Mouse (Mus musculus) lung, embryonic 15.5 days (tissue): ENCODE data around the gene Eif4e2. TPM values are rescaled to one million over a fixed set of nuclear protein-coding genes. Genes with fewer than 3 reads are reported as not detected.

Experiments used
- ATAC-seq: fragments of 200-750 bp; cut with Nextera tagmentation; 2 replicates; pipeline ENCODE4 v1.8.0; 2017; ENCODE audit warnings: moderate number of reproducible peaks, borderline replicate concordance; ENCODE audit not compliant: low FRiP score, low TSS enrichment; ENCODE audit errors: extremely low read depth
- H3K27ac ChIP-seq: fragments of 300-500 bp; sonication (generic); 2 replicates; pipeline ENCODE4 v1.5.1; 2015; ENCODE audit warnings: moderate library complexity, mild to moderate bottlenecking, inconsistent platforms
- H3K27me3 ChIP-seq: fragments of 300-500 bp; sonication (generic); 2 replicates; pipeline ENCODE4 v1.6.1; 2015; ENCODE audit warnings: inconsistent platforms
- H3K36me3 ChIP-seq: fragments of 300-500 bp; sonication (generic); 2 replicates; pipeline ENCODE4 v1.6.1; 2015; ENCODE audit warnings: inconsistent platforms
- H3K4me1 ChIP-seq: fragments of 300-500 bp; sonication (generic); 2 replicates; pipeline ENCODE4 v1.6.1; 2015; ENCODE audit warnings: inconsistent platforms
- H3K4me2 ChIP-seq: fragments of 300-500 bp; sonication (generic); 2 replicates; pipeline ENCODE4 v1.6.1; 2015; ENCODE audit warnings: inconsistent platforms, mild to moderate bottlenecking, moderate library complexity
- H3K4me3 ChIP-seq: fragments of 300-500 bp; sonication (generic); 2 replicates; pipeline ENCODE4 v1.5.1; 2015; ENCODE audit warnings: mild to moderate bottlenecking, inconsistent platforms
- H3K9ac ChIP-seq: fragments of 300-500 bp; sonication (generic); 2 replicates; pipeline ENCODE4 v1.6.1; 2015; ENCODE audit warnings: inconsistent platforms
- H3K9me3 ChIP-seq: fragments of 300-500 bp; sonication (generic); 2 replicates; pipeline ENCODE4 v1.6.1; 2016; ENCODE audit warnings: inconsistent platforms
- WGBS: fragments of 180-500 bp; shearing (Covaris S2); methylation state at CpG from one replicate; pipeline ENCODE4 v1.1.7; 2015; 5-methylcytosine and 5-hydroxymethylcytosine counted together
- polyA plus RNA-seq: library from polyadenylated mRNA; unstranded; fragments of >200 nt; fragmentation: Nextera tagmentation; extraction: Ambion mirVana; gene quantifications from 2 replicates; pipeline ENCODE4 v1.2.1, GENCODE M21; 2015

The Eif4e2 gene
- polyA plus RNA-seq, 1 experiment from 2014 or later, result 161 TPM

- Histone ChIP-seq H3K27me3 (peaks cover 85% of the 10 kb centered on the region), H3K36me3 (no peaks in the 10 kb centered on the region), H3K4me1 (peaks cover 23% of the 10 kb centered on the region), H3K4me2 (peak within 1 kb of the TSS; percentile 96), H3K9me3 (no peaks in the 10 kb centered on the region), H3K4me3 (peak within 1 kb of the TSS; percentile 47), H3K27ac (no peak within 1 kb of the TSS), H3K9ac (peak within 1 kb of the TSS; percentile 36)
- under 1% methylated on average over 70 of the region's 70 CpGs for WGBS
- no peak for ATAC-seq
These were observed 50.7 kb downstream of the Eif4e2 start, which contains the start of gene Efhd1 for GRCm38 (mm10) chr1:87264134-87265006. Gene Efhd1 (plus strand): TSS chr1:87264363.

- Histone ChIP-seq H3K27me3 (peaks cover 76% of the 10 kb centered on the region), H3K4me3 (peak overlapping the region; percentile 47), H3K9ac (no peak overlapping the region), H3K4me2 (peak overlapping the region; percentile 96), H3K36me3 (no peaks in the 10 kb centered on the region), H3K4me1 (peaks cover 25% of the 10 kb centered on the region), H3K27ac (no peak overlapping the region), H3K9me3 (no peaks in the 10 kb centered on the region)
- WGBS, result under 1% methylated on average over 13 of the region's 13 CpGs
- no peak for ATAC-seq
These were observed 51.5 kb downstream of the Eif4e2 start for GRCm38 (mm10) chr1:87265200-87265599.

- ATAC-seq, result no peak
- no peak overlapping the region for H3K4me2 ChIP-seq
- WGBS, result 28% methylated on average over 8 of the region's 8 CpGs
- H3K36me3 ChIP-seq, result no peaks in the 10 kb centered on the region
- no peak overlapping the region for H3K9ac ChIP-seq
- no peaks in the 10 kb centered on the region for H3K9me3 ChIP-seq
- H3K27ac ChIP-seq, result no peak overlapping the region
- H3K4me1 ChIP-seq, result peaks cover 37% of the 10 kb centered on the region
- H3K27me3 ChIP-seq, result peaks cover 69% of the 10 kb centered on the region
- no peak overlapping the region for H3K4me3 ChIP-seq
These were observed 52.8 kb downstream of the Eif4e2 start for GRCm38 (mm10) chr1:87266296-87267090.

- H3K27me3 ChIP-seq, result peaks cover 32% of the 10 kb centered on the region
- no peak overlapping the region for H3K4me3 ChIP-seq
- H3K9ac ChIP-seq, result no peak overlapping the region
- H3K4me1 ChIP-seq, result peaks cover 20% of the 10 kb centered on the region
- no peaks in the 10 kb centered on the region for H3K9me3 ChIP-seq
- WGBS, result 29% methylated on average over 3 of the region's 3 CpGs
- no peaks in the 10 kb centered on the region for H3K36me3 ChIP-seq
- no peak overlapping the region; the same call in 1 of the 2 replicates for H3K4me2 ChIP-seq
- no peak overlapping the region for H3K27ac ChIP-seq
- no peak for ATAC-seq
These were observed 56.5 kb downstream of the Eif4e2 start for GRCm38 (mm10) chr1:87270204-87270603.

GRCm38 (mm10) chr1:87270641-87271467 is 57.1 kb downstream of the Eif4e2 start:
- H3K4me3 ChIP-seq, result no peak overlapping the region
- peaks cover 25% of the 10 kb centered on the region for H3K27me3 ChIP-seq
- WGBS, result 10% methylated on average over 19 of the region's 20 CpGs
- no peak overlapping the region for H3K9ac ChIP-seq
- no peaks in the 10 kb centered on the region for H3K9me3 ChIP-seq
- no peaks in the 10 kb centered on the region for H3K36me3 ChIP-seq
- H3K27ac ChIP-seq, result peak overlapping the region; percentile 13; the same call in 1 of the 2 replicates
- H3K4me1 ChIP-seq, result peaks cover 14% of the 10 kb centered on the region
- H3K4me2 ChIP-seq, result peak overlapping the region; percentile 17; the same call in 1 of the 2 replicates
- ATAC-seq, result 0 out of 2 replicates have a peak, but pooled peaks have one; percentile 25

GRCm38 (mm10) chr1:87271596-87271995 is 57.9 kb downstream of the Eif4e2 start:
- no peak overlapping the region for H3K4me2 ChIP-seq
- no peaks in the 10 kb centered on the region for H3K9me3 ChIP-seq
- no peak overlapping the region for H3K4me3 ChIP-seq
- ATAC-seq, result no peak
- peaks cover 18% of the 10 kb centered on the region for H3K27me3 ChIP-seq
- H3K36me3 ChIP-seq, result no peaks in the 10 kb centered on the region
- 86% methylated on average over 1 of the region's 1 CpGs for WGBS
- peaks cover 14% of the 10 kb centered on the region for H3K4me1 ChIP-seq
- H3K27ac ChIP-seq, result no peak overlapping the region
- no peak overlapping the region for H3K9ac ChIP-seq

- H3K4me3 ChIP-seq, result no peak overlapping the region
- peaks cover 14% of the 10 kb centered on the region for H3K27me3 ChIP-seq
- no peak overlapping the region for H3K27ac ChIP-seq
- WGBS, result 56% methylated on average over 3 of the region's 3 CpGs
- H3K36me3 ChIP-seq, result no peaks in the 10 kb centered on the region
- H3K4me1 ChIP-seq, result peaks cover 14% of the 10 kb centered on the region
- H3K9me3 ChIP-seq, result no peaks in the 10 kb centered on the region
- ATAC-seq, result no peak
- no peak overlapping the region for H3K4me2 ChIP-seq
- no peak overlapping the region for H3K9ac ChIP-seq
These were observed 58.7 kb downstream of the Eif4e2 start for GRCm38 (mm10) chr1:87272462-87272861.

GRCm38 (mm10) chr1:87273514-87273942 is 59.8 kb downstream of the Eif4e2 start:
- Histone ChIP-seq H3K4me3 (no peak overlapping the region), H3K4me2 (no peak overlapping the region), H3K9ac (no peak overlapping the region), H3K36me3 (no peaks in the 10 kb centered on the region), H3K9me3 (no peaks in the 10 kb centered on the region), H3K4me1 (peaks cover 14% of the 10 kb centered on the region), H3K27ac (no peak overlapping the region), H3K27me3 (peaks cover 4% of the 10 kb centered on the region; the same call in 1 of the 2 replicates)
- no peak for ATAC-seq
- WGBS, result 70% methylated on average over 3 of the region's 3 CpGs

- 60% methylated on average over 4 of the region's 4 CpGs for WGBS
- no peak overlapping the region for H3K4me2 ChIP-seq
- no peak overlapping the region for H3K27ac ChIP-seq
- no peak for ATAC-seq
- H3K9ac ChIP-seq, result no peak overlapping the region
- no peaks in the 10 kb centered on the region for H3K36me3 ChIP-seq
- no peaks in the 10 kb centered on the region for H3K9me3 ChIP-seq
- H3K27me3 ChIP-seq, result no peaks in the 10 kb centered on the region
- no peak overlapping the region for H3K4me3 ChIP-seq
- peaks cover 14% of the 10 kb centered on the region for H3K4me1 ChIP-seq
These were observed 60.4 kb downstream of the Eif4e2 start for GRCm38 (mm10) chr1:87274134-87274533.

- no peak for ATAC-seq
- 86% methylated on average over 12 of the region's 12 CpGs for WGBS
- Histone ChIP-seq H3K4me3 (no peak overlapping the region), H3K4me2 (no peak overlapping the region), H3K9ac (no peak overlapping the region), H3K27me3 (no peaks in the 10 kb centered on the region), H3K9me3 (no peaks in the 10 kb centered on the region), H3K36me3 (no peaks in the 10 kb centered on the region), H3K27ac (no peak overlapping the region), H3K4me1 (peaks cover 13% of the 10 kb centered on the region)
These were observed 61.4 kb downstream of the Eif4e2 start for GRCm38 (mm10) chr1:87275151-87275550.

GRCm38 (mm10) chr1:87276056-87276455 is 62.3 kb downstream of the Eif4e2 start:
- H3K27ac ChIP-seq, result no peak overlapping the region
- H3K4me1 ChIP-seq, result peaks cover 4% of the 10 kb centered on the region
- H3K27me3 ChIP-seq, result no peaks in the 10 kb centered on the region
- WGBS, result 28% methylated on average over 2 of the region's 2 CpGs
- no peak overlapping the region for H3K9ac ChIP-seq
- H3K4me2 ChIP-seq, result no peak overlapping the region
- H3K9me3 ChIP-seq, result no peaks in the 10 kb centered on the region
- no peak overlapping the region for H3K4me3 ChIP-seq
- no peak for ATAC-seq
- no peaks in the 10 kb centered on the region for H3K36me3 ChIP-seq
